Mouse (Mus musculus) embryonic facial prominence, embryonic 10.5 days (tissue): ENCODE results near the gene Hist1h2bg. TPM values are rescaled to one million over a fixed set of nuclear protein-coding genes. Genes with fewer than 3 reads are reported as not detected.
"Not testable (repeated sequence)": the region's sequence is repeated elsewhere in the genome, so short reads cannot be mapped to it uniquely, and the experiment has no call there.

ENCODE experiments used
- DNase-seq: peaks from one replicate; pipeline ENCODE4 v3.0.0-alpha.2; 2017; ENCODE audit warnings: low spot score
- H3K27ac ChIP-seq: fragments of 300-500 bp; sonication (generic); replicated peaks from 2 replicates; pipeline ENCODE4 v1.5.1; 2016; ENCODE audit warnings: mild to moderate bottlenecking
- H3K27me3 ChIP-seq: fragments of 300-500 bp; sonication (generic); replicated peaks from 2 replicates; pipeline ENCODE4 v1.6.1; 2016; ENCODE audit warnings: low read depth, mild to moderate bottlenecking; ENCODE audit not compliant: poor library complexity, severe bottlenecking
- H3K36me3 ChIP-seq: fragments of 300-500 bp; sonication (generic); replicated peaks from 2 replicates; pipeline ENCODE4 v1.6.1; 2016; ENCODE audit warnings: mild to moderate bottlenecking, moderate library complexity
- H3K4me1 ChIP-seq: fragments of 300-500 bp; sonication (generic); 2 replicates; pipeline ENCODE4 v1.6.1; 2016
- H3K4me3 ChIP-seq: fragments of 300-500 bp; sonication (generic); 2 replicates; pipeline ENCODE4 v1.5.1; 2016; ENCODE audit warnings: mild to moderate bottlenecking, moderate library complexity
- H3K9me3 ChIP-seq: fragments of 300-500 bp; sonication (generic); 2 replicates; pipeline ENCODE4 v1.6.1; 2016; ENCODE audit warnings: mild to moderate bottlenecking
- WGBS: fragments of 180-500 bp; shearing (Covaris S2); methylation state at CpG from one replicate; pipeline ENCODE4 v1.1.7; 2016; 5-methylcytosine and 5-hydroxymethylcytosine counted together
- polyA plus RNA-seq: library from polyadenylated mRNA; unstranded; fragments of >200 nt; fragmentation: Nextera tagmentation; extraction: Ambion mirVana; gene quantifications from 2 replicates; pipeline ENCODE4 v1.2.1, GENCODE M21; 2016

Hist1h2bg gene
- polyA plus RNA-seq, 1 experiment from 2014 or later, result 9.8 TPM

- Histone ChIP-seq H3K27ac (peak within 1 kb of the TSS; percentile 94), H3K36me3 (no peaks in the 10 kb centered on the region), H3K4me3 (peak within 1 kb of the TSS; percentile 62), H3K9me3 (no peaks in the 10 kb centered on the region), H3K4me1 (peaks cover 20% of the 10 kb centered on the region), H3K27me3 (no peaks in the 10 kb centered on the region)
- DNase-seq, result peak; percentile 62
- WGBS, result under 1% methylated on average over 29 of the region's 45 CpGs
Observed at GRCm38 (mm10) chr13:23543965-23544786, 27.0 kb upstream of the Hist1h2bg start, which contains the start of gene Hist1h3f. TSS of gene Hist1h3f (plus strand) at chr13:23544052.

DNA sequence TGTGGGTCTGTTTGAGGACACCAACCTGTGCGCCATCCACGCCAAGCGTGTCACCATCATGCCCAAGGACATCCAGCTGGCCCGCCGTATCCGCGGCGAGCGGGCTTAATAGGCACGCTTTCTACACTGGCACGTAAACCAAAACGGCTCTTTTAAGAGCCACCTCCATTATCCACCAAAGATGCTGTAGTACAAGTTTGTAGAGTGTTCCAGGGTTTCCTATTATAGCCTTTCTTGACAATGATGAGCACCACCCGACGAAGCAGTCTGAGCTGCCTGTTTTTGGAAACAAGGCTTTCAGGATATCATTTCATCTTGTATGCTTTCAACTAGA, 26.4 kb upstream of the Hist1h2bg start:
- H3K4me1 ChIP-seq, result peaks cover 20% of the 10 kb centered on the region
- DNase-seq, H3K27me3 ChIP-seq, H3K9me3 ChIP-seq, H3K36me3 ChIP-seq: not testable (repeated sequence)
- H3K27ac ChIP-seq, result peak overlapping the region; percentile 94
- peak overlapping the region; percentile 62 for H3K4me3 ChIP-seq
- 0% methylated on average over 14 of the region's 14 CpGs for WGBS

DNA sequence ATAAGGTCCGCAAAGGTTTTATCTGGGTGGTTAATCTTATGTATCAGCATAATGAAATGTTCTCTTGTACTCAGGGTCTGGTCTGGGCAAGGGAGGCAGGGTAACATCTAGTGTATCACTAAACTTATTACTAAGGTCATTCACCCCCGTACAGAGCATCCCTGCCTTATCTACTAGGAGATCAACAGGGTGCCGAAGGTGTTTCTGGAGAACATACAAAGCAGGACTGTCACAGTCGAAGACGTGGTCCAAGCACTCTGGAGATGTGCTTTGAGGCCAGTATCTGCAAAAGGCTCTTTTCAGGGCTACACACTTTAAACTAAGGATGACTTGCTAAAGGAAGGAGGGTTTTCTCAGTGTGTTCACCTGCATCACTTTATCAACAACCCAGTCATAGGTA, 24.5 kb upstream of the Hist1h2bg start:
- H3K27me3 ChIP-seq, result no peaks in the 10 kb centered on the region
- WGBS, result 77% methylated on average over 5 of the region's 5 CpGs
- H3K27ac ChIP-seq, result peak overlapping the region; percentile 75
- H3K9me3 ChIP-seq, result no peaks in the 10 kb centered on the region
- H3K4me1 ChIP-seq, result peaks cover 25% of the 10 kb centered on the region
- DNase-seq, result no peak
- H3K4me3 ChIP-seq, result 0 out of 2 replicates have a peak overlapping the region, but pooled peaks have one; percentile 3
- H3K36me3 ChIP-seq, result no peaks in the 10 kb centered on the region

- Histone ChIP-seq H3K9me3 (no peaks in the 10 kb centered on the region), H3K4me1 (peaks cover 35% of the 10 kb centered on the region), H3K36me3 (no peaks in the 10 kb centered on the region), H3K27ac (peak overlapping the region; percentile 96), H3K27me3 (no peaks in the 10 kb centered on the region), H3K4me3 (peak overlapping the region; percentile 59)
- DNase-seq, result peak; percentile 34
- 12% methylated on average over 3 of the region's 3 CpGs for WGBS
Observed at GRCm38 (mm10) chr13:23550761-23551145, 20.4 kb upstream of the Hist1h2bg start.

- WGBS, result under 1% methylated on average over 47 of the region's 47 CpGs
- peak; percentile 93 for DNase-seq
- H3K36me3 ChIP-seq, H3K27me3 ChIP-seq, H3K9me3 ChIP-seq: not testable (repeated sequence)
- peak within 1 kb of the TSS; percentile 59 for H3K4me3 ChIP-seq
- peaks cover 31% of the 10 kb centered on the region for H3K4me1 ChIP-seq
- peak within 1 kb of the TSS; percentile 96 for H3K27ac ChIP-seq
Observed at GRCm38 (mm10) chr13:23551146-23551834, 19.9 kb upstream of the Hist1h2bg start, which contains the start of gene Hist1h4f. TSS of gene Hist1h4f (minus strand) at chr13:23551648.

DNA sequence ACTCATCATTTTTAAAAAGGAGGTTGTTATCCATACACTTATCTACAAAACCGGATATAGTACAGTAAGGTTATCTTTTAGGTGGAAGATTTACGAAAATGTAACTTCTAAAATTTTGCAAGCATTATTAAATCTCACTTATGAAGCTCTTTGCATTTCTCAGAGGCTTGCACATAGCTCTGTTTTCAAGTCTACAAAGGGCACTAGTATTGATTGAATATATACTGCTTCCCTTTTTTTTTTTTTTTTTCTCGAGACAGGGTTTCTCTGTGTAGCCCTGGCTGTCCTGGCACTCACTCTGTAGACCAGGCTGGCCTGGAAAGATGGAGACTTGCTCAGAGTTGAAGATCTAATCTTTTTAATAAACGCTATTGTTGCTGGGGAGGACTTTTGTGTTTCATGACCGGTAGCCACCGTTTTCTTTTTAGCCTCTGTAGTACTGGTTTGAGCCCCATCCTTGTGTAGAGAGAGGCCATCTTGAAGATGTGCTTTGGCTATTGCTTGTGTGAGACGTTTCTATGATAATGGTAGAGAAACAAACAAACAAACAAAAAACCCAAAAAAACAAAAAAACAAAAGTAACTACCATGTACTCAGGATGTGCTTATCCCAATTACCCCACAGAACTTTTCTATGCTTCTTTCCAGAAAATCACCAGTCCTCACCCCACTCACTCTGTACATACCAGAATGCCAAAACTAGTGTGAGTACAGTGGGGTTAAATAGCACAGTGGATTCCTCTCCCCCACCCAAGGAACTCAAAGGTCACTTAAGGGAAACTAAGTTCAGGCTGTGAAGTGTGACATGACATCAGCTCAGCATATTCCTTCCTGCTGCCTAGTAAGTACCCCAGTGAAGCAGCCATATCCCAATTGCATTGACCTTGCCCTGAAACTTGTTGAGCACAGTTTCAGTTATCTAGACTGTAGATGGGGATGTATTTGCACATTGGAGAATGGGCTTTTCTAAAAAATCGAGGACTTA, 19.0 kb upstream of the Hist1h2bg start:
- H3K27ac ChIP-seq, result peak overlapping the region; percentile 96
- H3K9me3 ChIP-seq, result no peaks in the 10 kb centered on the region
- 61% methylated on average over 8 of the region's 8 CpGs for WGBS
- H3K4me3 ChIP-seq, result peak overlapping the region; percentile 59
- peaks cover 32% of the 10 kb centered on the region for H3K4me1 ChIP-seq
- DNase-seq, result no peak
- no peaks in the 10 kb centered on the region for H3K27me3 ChIP-seq
- H3K36me3 ChIP-seq, result no peaks in the 10 kb centered on the region

- peaks cover 32% of the 10 kb centered on the region for H3K4me1 ChIP-seq
- no peaks in the 10 kb centered on the region for H3K27me3 ChIP-seq
- peak within 1 kb of the TSS; percentile 96 for H3K27ac ChIP-seq
- no peaks in the 10 kb centered on the region for H3K9me3 ChIP-seq
- H3K36me3 ChIP-seq, result no peaks in the 10 kb centered on the region
- DNase-seq, result no peak
- H3K4me3 ChIP-seq, result peak within 1 kb of the TSS; percentile 69; the same call in 1 of the 2 replicates
Observed at GRCm38 (mm10) chr13:23552962-23553361, 18.2 kb upstream of the Hist1h2bg start, which contains the start of gene Hist1h1d. TSS of gene Hist1h1d (plus strand) at chr13:23553262.

DNA sequence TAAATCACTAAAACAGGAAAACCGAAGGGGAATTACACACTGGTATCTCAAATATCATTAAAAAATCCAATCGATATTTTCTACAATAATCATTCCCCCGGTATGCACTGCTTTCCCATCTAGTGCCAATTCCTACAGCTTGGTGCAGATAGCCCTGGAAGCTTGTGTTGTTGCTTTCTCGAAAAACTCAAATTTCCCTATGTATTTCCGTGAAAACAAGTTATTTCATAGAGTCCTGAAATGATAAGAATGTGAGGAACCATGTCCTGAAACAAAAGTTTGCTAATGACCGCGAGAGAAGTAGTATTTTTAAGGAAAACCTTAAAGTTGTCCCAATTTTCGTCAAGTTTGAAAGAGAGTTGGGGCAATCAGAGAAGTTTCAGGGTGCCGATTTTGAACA, 16.8 kb upstream of the Hist1h2bg start:
- H3K4me3 ChIP-seq, result peak overlapping the region; percentile 69
- H3K27ac ChIP-seq, result peak overlapping the region; percentile 96
- H3K36me3 ChIP-seq, result no peaks in the 10 kb centered on the region
- H3K27me3 ChIP-seq, result no peaks in the 10 kb centered on the region
- no peaks in the 10 kb centered on the region for H3K9me3 ChIP-seq
- H3K4me1 ChIP-seq, result peaks cover 28% of the 10 kb centered on the region
- 25% methylated on average over 9 of the region's 9 CpGs for WGBS
- DNase-seq, result no peak

GRCm38 (mm10) chr13:23554925-23555838, 16.0 kb upstream of the Hist1h2bg start:
- Histone ChIP-seq H3K4me3 (peak overlapping the region; percentile 69), H3K27me3 (no peaks in the 10 kb centered on the region), H3K27ac (peak overlapping the region; percentile 96), H3K4me1 (peaks cover 28% of the 10 kb centered on the region), H3K36me3 (no peaks in the 10 kb centered on the region), H3K9me3 (no peaks in the 10 kb centered on the region)
- peak; percentile 89 for DNase-seq
- WGBS, result under 1% methylated on average over 54 of the region's 54 CpGs

DNA sequence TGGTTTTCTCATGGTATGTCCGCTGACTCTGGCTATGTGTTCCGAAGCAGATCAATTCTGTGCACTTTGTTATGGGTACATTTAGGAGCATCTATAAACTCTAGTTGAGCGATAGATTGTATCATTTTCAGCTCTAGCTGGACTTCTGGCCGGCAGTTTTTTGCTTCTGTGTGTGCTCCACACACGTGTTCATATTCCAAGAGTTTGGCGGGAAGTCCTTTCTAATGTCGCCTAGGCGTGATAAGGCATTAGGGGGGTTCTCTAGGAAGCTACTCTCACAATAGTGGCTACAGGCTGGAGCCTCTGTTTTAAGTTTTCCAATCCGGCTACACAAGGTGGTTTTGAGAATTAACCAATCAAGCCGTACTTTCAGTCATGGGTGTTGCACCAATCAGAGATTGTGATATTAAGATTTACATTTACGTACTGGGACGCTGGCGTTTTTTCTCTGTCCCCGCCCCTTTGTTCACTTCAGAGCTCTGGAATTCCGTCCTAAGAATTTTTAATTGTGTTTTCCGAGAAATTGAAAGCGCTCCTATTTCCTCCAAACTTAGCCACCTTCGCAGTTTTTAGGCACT, 15.3 kb upstream of the Hist1h2bg start:
- WGBS, result under 1% methylated on average over 18 of the region's 18 CpGs
- Histone ChIP-seq H3K9me3 (no peaks in the 10 kb centered on the region), H3K27ac (peak overlapping the region; percentile 96), H3K27me3 (no peaks in the 10 kb centered on the region), H3K4me1 (peaks cover 25% of the 10 kb centered on the region), H3K4me3 (peak overlapping the region; percentile 69), H3K36me3 (no peaks in the 10 kb centered on the region)
- peak; percentile 79 for DNase-seq

DNA sequence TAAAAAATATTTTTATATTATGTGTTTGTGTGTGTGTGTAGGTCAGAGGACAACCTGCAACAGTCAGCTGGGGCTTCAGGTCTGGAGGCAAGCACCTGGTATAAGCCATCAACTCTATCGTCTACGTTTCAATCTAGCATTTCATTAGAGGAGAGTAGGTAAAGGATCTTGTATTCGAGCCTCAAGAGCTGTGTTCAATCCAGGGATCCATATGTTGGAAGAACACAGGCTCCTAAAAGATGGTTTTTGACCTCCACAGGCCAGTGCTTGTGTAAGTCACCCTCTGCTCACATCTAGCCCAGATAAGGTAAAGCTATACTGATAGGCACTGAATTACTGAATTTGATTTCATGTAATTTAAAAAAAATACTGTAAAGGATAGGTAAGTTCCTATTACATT, 14.3 kb upstream of the Hist1h2bg start:
- peaks cover 22% of the 10 kb centered on the region for H3K4me1 ChIP-seq
- DNase-seq, result no peak
- H3K4me3 ChIP-seq, result peak overlapping the region; percentile 69
- no peaks in the 10 kb centered on the region for H3K27me3 ChIP-seq
- WGBS, result 65% methylated on average over 3 of the region's 3 CpGs
- peak overlapping the region; percentile 96 for H3K27ac ChIP-seq
- H3K36me3 ChIP-seq, result no peaks in the 10 kb centered on the region
- no peaks in the 10 kb centered on the region for H3K9me3 ChIP-seq
